Mouse (Mus musculus) neural tube, embryonic 11.5 days (tissue): ENCODE results near the gene Ism2. TPM values are rescaled to one million over a fixed set of nuclear protein-coding genes. Genes with fewer than 3 reads are reported as not detected.
"Not testable (repeated sequence)": the region's sequence is repeated elsewhere in the genome, so short reads cannot be mapped to it uniquely, and the experiment has no call there.

Experiments
- ATAC-seq: fragments of 200-750 bp; cut with Nextera tagmentation; 2 replicates; pipeline ENCODE4 v1.8.0; 2017; ENCODE audit warnings: moderate number of reproducible peaks, mild to moderate bottlenecking, moderate TSS enrichment, moderate library complexity; ENCODE audit not compliant: insufficient read depth, low FRiP score, low TSS enrichment
- DNase-seq: peaks from one replicate; pipeline ENCODE4 v3.0.0-alpha.2; 2015; ENCODE audit warnings: low spot score
- H3K27ac ChIP-seq: fragments of 300-500 bp; sonication (generic); 2 replicates; pipeline ENCODE4 v1.5.1; 2014; ENCODE audit warnings: low read depth, mild to moderate bottlenecking, low read length
- H3K27me3 ChIP-seq: fragments of 300-500 bp; sonication (generic); 2 replicates; pipeline ENCODE4 v1.6.1; 2014; ENCODE audit warnings: mild to moderate bottlenecking, low read length, mixed read lengths; ENCODE audit not compliant: control insufficient read depth, insufficient read depth
- H3K36me3 ChIP-seq: fragments of 300-500 bp; sonication (generic); 2 replicates; pipeline ENCODE4 v1.6.1; 2014; ENCODE audit warnings: mild to moderate bottlenecking, low read length, moderate library complexity, mixed read lengths; ENCODE audit not compliant: control insufficient read depth, insufficient read depth
- H3K4me1 ChIP-seq: fragments of 300-500 bp; sonication (generic); 2 replicates; pipeline ENCODE4 v1.6.1; 2014; ENCODE audit warnings: low read length, mixed read lengths; ENCODE audit not compliant: control insufficient read depth, insufficient read depth
- H3K4me2 ChIP-seq: fragments of 300-500 bp; sonication (generic); 2 replicates; pipeline ENCODE4 v1.6.1; 2014; ENCODE audit warnings: low read depth, mild to moderate bottlenecking, moderate library complexity
- H3K4me3 ChIP-seq: fragments of 300-500 bp; sonication (generic); 2 replicates; pipeline ENCODE4 v1.5.1; 2014; ENCODE audit warnings: low read depth, low read length
- H3K9ac ChIP-seq: fragments of 300-500 bp; sonication (generic); 2 replicates; pipeline ENCODE4 v1.6.1; 2014; ENCODE audit warnings: mild to moderate bottlenecking, low read length
- H3K9me3 ChIP-seq: fragments of 300-500 bp; sonication (generic); 2 replicates; pipeline ENCODE4 v1.6.1; 2016; ENCODE audit warnings: low read length; ENCODE audit not compliant: control insufficient read depth
- whole genome bisulfite sequencing: fragments of 180-500 bp; shearing (Covaris S2); extraction: QIAGEN DNeasy Blood & Tissue Kit; methylation state at CpG from one replicate; pipeline ENCODE4 v1.1.7; 2014; 5-methylcytosine and 5-hydroxymethylcytosine counted together
- polyA plus RNA-seq: library from polyadenylated mRNA; unstranded; fragments of >200 nt; fragmentation: Nextera tagmentation; extraction: Ambion mirVana; gene quantifications from 2 replicates; pipeline ENCODE4 v1.2.1, GENCODE M21; 2014

Gene Ism2
- polyA plus RNA-seq, 1 experiment from 2014 or later, result 0.94 TPM

DNA sequence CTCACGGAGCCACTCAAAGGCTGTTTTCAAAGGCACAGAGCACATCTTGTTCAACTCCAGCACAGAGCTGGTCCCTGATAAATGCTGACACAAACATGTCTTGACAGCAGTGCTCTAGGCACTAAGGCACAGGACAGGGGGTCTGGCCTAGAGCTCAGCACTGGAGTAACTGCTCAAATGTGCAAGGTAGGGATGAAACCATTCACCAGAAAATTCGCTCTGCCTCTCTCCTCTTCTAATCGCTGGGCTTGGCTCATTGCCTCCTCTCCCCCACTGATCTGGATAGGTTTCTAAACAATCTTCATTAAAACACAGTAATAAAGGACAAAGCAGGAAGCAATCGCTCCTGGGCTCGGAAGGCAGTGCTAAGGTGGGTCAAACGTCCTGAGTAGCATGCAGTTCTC, 31.6 kb upstream of the Ism2 start:
- no peak overlapping the region for H3K9ac ChIP-seq
- H3K27me3 ChIP-seq, result no peaks in the 10 kb centered on the region
- WGBS, result 40% methylated on average over 6 of the region's 6 CpGs
- no peaks in the 10 kb centered on the region for H3K36me3 ChIP-seq
- H3K9me3 ChIP-seq, result no peaks in the 10 kb centered on the region
- no peak overlapping the region for H3K4me2 ChIP-seq
- DNase-seq (no peak), ATAC-seq (no peak)
- H3K4me1 ChIP-seq, result no peaks in the 10 kb centered on the region
- H3K27ac ChIP-seq, result no peak overlapping the region
- H3K4me3 ChIP-seq, result no peak overlapping the region

DNA sequence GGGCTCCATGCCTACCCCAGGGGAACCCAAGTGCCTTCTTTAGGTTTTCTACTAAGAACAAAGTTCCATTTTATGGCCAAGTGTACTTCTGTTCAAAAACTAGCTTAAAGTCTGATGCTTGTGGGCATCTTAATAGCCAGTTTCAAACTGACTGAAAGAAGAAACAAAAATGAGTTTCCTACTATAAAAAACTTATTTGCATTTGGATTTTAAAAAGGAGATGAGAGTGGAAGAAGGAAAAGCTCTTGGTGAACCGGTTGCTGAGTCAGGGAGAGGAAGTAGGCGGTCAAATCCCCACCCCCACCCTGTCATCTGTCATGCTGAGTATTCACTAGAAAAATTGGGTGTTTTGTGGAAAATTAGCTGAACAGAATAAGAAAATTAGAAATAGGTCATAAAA, 30.7 kb upstream of the Ism2 start:
- Histone ChIP-seq H3K4me1 (no peaks in the 10 kb centered on the region), H3K9me3 (no peaks in the 10 kb centered on the region), H3K9ac (no peak overlapping the region), H3K4me3 (no peak overlapping the region), H3K27me3 (no peaks in the 10 kb centered on the region), H3K36me3 (no peaks in the 10 kb centered on the region), H3K4me2 (no peak overlapping the region), H3K27ac (no peak overlapping the region)
- ATAC-seq, result no peak
- WGBS, result 59% methylated on average over 2 of the region's 2 CpGs
- DNase-seq, result no peak

DNA sequence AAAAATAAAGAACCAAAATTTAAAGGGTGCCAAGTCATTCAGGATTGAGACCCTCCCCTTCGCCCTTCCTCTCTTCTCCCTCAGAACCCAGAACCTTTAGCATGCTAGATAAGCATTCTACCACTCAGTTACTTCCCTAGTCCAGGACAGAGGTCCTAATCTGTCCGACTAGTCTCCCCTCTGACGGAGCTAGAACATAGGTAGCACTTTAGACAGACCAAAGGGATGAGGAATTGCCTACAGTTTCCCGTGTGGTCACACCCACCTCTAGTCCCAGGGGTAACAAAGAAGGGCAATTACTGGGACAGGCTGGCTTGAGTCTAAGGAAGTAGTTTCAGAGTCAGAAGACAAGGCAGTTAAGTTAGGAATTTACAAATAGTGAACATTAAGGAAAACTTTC, 28.5 kb upstream of the Ism2 start:
- 30% methylated on average over 4 of the region's 4 CpGs for WGBS

DNA sequence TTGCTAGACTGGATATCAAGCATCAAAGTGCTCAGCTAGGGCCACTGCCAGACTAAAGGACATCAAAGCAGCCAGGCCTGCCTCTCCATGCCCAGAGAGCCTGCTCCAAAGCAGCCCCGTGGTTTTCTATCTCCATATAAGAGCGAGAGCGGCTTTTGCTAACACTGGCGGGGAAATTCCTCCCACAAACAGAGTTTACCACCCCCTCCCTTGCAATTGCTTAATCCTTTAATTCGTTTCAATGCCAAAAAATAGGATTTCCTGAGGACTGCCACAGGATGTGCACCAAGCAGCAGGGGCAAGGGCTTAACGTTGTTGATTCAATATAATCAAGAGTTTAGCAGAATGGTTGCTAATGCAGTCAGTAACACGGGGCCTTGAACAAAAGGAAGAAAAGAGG, 28.1 kb upstream of the Ism2 start:
- H3K36me3 ChIP-seq, result no peaks in the 10 kb centered on the region
- H3K4me2 ChIP-seq, result no peak overlapping the region
- ATAC-seq, result no peak
- 20% methylated on average over 7 of the region's 7 CpGs for WGBS
- no peak overlapping the region for H3K4me3 ChIP-seq
- no peaks in the 10 kb centered on the region for H3K4me1 ChIP-seq
- H3K9me3 ChIP-seq, result no peaks in the 10 kb centered on the region
- no peak for DNase-seq
- no peaks in the 10 kb centered on the region for H3K27me3 ChIP-seq
- H3K9ac ChIP-seq, result no peak overlapping the region
- H3K27ac ChIP-seq, result no peak overlapping the region

More for the DNA sequence above, 28.5 kb upstream of the Ism2 start:
- DNase-seq, result no peak
- H3K36me3 ChIP-seq, result no peaks in the 10 kb centered on the region
- no peaks in the 10 kb centered on the region for H3K27me3 ChIP-seq
- H3K9me3 ChIP-seq, result no peaks in the 10 kb centered on the region
- H3K4me3 ChIP-seq, result no peak overlapping the region
- H3K4me2 ChIP-seq, result no peak overlapping the region
- no peak for ATAC-seq
- no peak overlapping the region for H3K9ac ChIP-seq
- H3K27ac ChIP-seq, result no peak overlapping the region
- H3K4me1 ChIP-seq, result no peaks in the 10 kb centered on the region

DNA sequence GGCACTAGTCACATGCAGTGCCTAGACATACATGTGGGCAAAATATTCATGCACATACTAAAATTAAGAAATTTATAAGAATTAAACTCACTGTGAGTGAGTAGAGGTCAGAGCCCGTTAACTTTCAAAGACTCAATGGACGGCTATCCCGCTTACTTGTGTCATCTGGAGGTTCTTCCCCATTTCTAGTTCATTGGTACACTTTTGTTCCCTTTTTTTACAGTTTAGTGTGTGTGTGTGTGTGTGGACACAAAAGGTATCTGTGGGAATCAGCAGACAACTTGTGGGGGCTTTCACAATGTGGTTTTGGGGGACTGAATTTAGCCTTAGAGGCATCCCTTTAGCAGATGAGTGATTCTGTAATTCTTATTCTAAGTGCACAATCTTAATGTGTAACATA, 25.9 kb upstream of the Ism2 start:
- H3K9me3 ChIP-seq, result no peaks in the 10 kb centered on the region
- no peak overlapping the region for H3K4me2 ChIP-seq
- no peaks in the 10 kb centered on the region for H3K4me1 ChIP-seq
- no peak overlapping the region for H3K4me3 ChIP-seq
- WGBS, result 93% methylated on average over 3 of the region's 3 CpGs
- ATAC-seq (no peak), DNase-seq (no peak)
- H3K36me3 ChIP-seq, result no peaks in the 10 kb centered on the region
- H3K27me3 ChIP-seq, result no peaks in the 10 kb centered on the region
- no peak overlapping the region for H3K27ac ChIP-seq
- H3K9ac ChIP-seq, result no peak overlapping the region

DNA sequence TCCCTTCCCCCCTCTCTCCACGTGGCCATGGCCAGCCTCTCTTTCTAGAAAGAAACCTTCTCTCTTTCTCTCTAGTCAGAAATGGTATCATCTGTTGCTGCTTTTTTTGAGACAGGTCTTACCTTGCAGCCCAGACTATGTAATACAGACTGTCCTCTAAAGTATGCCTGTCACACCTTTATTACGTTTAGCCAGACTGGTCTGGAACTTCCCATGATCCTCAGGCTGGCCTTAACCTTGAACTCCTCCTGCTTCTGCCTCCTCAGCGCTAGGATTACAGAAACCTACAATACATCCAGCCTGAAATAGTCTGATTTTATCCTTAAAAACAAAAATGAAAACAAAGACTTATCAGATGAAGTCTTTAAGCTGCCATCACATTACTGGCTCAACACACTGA, 19.7 kb upstream of the Ism2 start:
- H3K36me3 ChIP-seq, result no peaks in the 10 kb centered on the region
- H3K4me1 ChIP-seq, result no peaks in the 10 kb centered on the region
- ATAC-seq (no peak), DNase-seq (no peak)
- H3K27ac ChIP-seq, result no peak overlapping the region
- no peaks in the 10 kb centered on the region for H3K9me3 ChIP-seq
- no peak overlapping the region for H3K9ac ChIP-seq
- WGBS, result 90% methylated on average over 3 of the region's 3 CpGs
- H3K4me3 ChIP-seq, result no peak overlapping the region
- H3K27me3 ChIP-seq, result no peaks in the 10 kb centered on the region
- H3K4me2 ChIP-seq, result no peak overlapping the region

DNA sequence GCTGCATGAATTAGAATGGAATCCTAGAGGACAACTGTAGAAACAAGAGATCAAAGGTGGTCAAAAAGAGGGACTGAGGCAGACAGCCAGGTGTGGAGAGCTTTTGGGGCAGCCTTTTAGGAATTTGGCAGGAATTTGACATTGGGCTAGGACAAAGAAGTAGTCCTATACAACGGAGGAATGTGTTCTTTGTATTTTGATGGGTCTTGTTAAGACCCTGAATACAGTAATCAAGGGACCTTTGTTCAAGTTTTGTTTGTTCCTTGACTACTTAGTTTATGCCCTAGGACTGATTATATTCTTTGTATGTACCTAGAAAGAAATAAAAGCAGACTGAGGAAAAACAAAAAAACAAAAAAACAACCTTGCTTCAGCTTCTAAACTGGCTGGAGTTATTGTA, 18.4 kb upstream of the Ism2 start:
- H3K9me3 ChIP-seq, result no peaks in the 10 kb centered on the region
- H3K9ac ChIP-seq, result no peak overlapping the region
- H3K36me3 ChIP-seq, result no peaks in the 10 kb centered on the region
- DNase-seq (no peak), ATAC-seq (no peak)
- no peaks in the 10 kb centered on the region for H3K27me3 ChIP-seq
- no peak overlapping the region for H3K4me3 ChIP-seq
- WGBS, result 46% methylated on average over 1 of the region's 1 CpGs
- no peaks in the 10 kb centered on the region for H3K4me1 ChIP-seq
- H3K27ac ChIP-seq, result no peak overlapping the region
- H3K4me2 ChIP-seq, result no peak overlapping the region

DNA sequence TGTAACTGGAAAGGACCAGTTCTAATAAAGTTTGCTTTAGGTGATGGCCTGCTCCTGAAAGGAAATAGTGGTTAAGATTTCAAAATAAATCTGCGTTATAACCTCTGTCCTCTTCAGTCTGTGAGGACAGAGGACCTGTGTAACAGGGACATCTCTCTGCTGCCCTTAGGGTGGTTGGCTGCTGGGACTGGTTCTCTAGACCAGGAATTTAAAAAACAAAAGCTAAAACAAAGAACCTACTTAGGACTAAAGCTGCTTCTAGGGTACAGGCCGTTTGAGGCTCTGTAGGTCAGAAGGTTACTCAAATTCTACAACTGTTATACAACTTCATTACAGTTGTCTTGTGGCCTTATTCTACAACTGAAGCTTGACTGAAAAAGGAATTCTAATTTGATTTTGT, 13.6 kb upstream of the Ism2 start:
- H3K9ac ChIP-seq, result no peak overlapping the region
- H3K4me3 ChIP-seq, result no peak overlapping the region
- ATAC-seq (no peak), DNase-seq (no peak)
- no peak overlapping the region for H3K4me2 ChIP-seq
- H3K36me3 ChIP-seq, result peaks cover 6% of the 10 kb centered on the region
- H3K4me1 ChIP-seq, result no peaks in the 10 kb centered on the region
- H3K27ac ChIP-seq, result no peak overlapping the region
- H3K9me3 ChIP-seq, result no peaks in the 10 kb centered on the region
- WGBS, result 74% methylated on average over 2 of the region's 2 CpGs
- no peaks in the 10 kb centered on the region for H3K27me3 ChIP-seq

DNA sequence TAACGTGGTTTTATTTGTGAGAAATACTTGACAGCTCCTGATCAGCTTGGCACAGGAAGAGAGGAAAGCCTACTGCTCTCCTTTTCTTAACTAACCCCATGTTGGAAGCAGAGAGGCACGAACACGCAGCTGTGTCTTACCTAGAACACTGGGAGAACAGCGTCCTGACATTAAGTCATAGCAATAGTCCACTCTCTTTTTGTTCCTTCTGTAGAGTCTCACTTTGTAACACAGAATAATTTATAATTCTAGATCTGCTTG, 7.0 kb upstream of the Ism2 start:
- H3K4me1 ChIP-seq, H3K9ac ChIP-seq, H3K4me3 ChIP-seq, ATAC-seq, H3K27me3 ChIP-seq, H3K36me3 ChIP-seq, H3K9me3 ChIP-seq, DNase-seq, H3K27ac ChIP-seq, H3K4me2 ChIP-seq: not testable (repeated sequence)
- 85% methylated on average over 4 of the region's 4 CpGs for WGBS
